Mouse (Mus musculus) lung, postnatal 0 days (tissue): ENCODE measurements at regions not wholly inside any gene's neighbourhood (a gene's known extent, or its start where the extent isn't known, plus 50 kb on each side); places are given as distances from the start of the nearest gene placed in this dataset.

ENCODE experiments used
- ATAC-seq: fragments of 200-750 bp; cut with Nextera tagmentation; 2 replicates; pipeline ENCODE4 v1.8.0; 2017; ENCODE audit warnings: moderate library complexity
- DNase-seq: peaks from one replicate; pipeline ENCODE4 v3.0.0-alpha.2; 2016; ENCODE audit warnings: low spot score
- H3K27ac ChIP-seq: fragments of 300-500 bp; sonication (generic); 2 replicates; pipeline ENCODE4 v1.5.1; 2014; ENCODE audit warnings: antibody characterized with exemption, mild to moderate bottlenecking, low read length, mixed read lengths
- H3K27me3 ChIP-seq: fragments of 300-500 bp; sonication (generic); replicated peaks from 2 replicates; pipeline ENCODE4 v1.6.1; 2014; ENCODE audit warnings: low read length, mixed read lengths; ENCODE audit not compliant: insufficient read depth
- H3K36me3 ChIP-seq: fragments of 300-500 bp; sonication (generic); 2 replicates; pipeline ENCODE4 v1.6.1; 2014; ENCODE audit warnings: low read length, mixed read lengths; ENCODE audit not compliant: insufficient read depth
- H3K4me1 ChIP-seq: fragments of 300-500 bp; sonication (generic); 2 replicates; pipeline ENCODE4 v1.6.1; 2014; ENCODE audit warnings: antibody characterized with exemption, low read depth, low read length, mixed read lengths; ENCODE audit not compliant: insufficient read depth
- H3K4me2 ChIP-seq: fragments of 300-500 bp; sonication (generic); replicated peaks from 2 replicates; pipeline ENCODE4 v1.6.1; 2014; ENCODE audit warnings: low read depth, mild to moderate bottlenecking, low read length, moderate library complexity, mixed read lengths
- H3K4me3 ChIP-seq: fragments of 300-500 bp; sonication (generic); 2 replicates; pipeline ENCODE4 v1.5.1; 2014; ENCODE audit warnings: low read depth, low read length
- H3K9ac ChIP-seq: fragments of 300-500 bp; sonication (generic); replicated peaks from 2 replicates; pipeline ENCODE4 v1.6.1; 2014; ENCODE audit warnings: low read depth, mild to moderate bottlenecking
- H3K9me3 ChIP-seq: fragments of 300-500 bp; sonication (generic); 2 replicates; pipeline ENCODE4 v1.6.1; 2016; ENCODE audit warnings: low read length, mixed read lengths
- CTCF ChIP-seq: IDR thresholded peaks from 2 replicates; pipeline ENCODE4 v1.5.1; 2016; ENCODE audit warnings: antibody characterized with exemption, mild to moderate bottlenecking
- EP300 ChIP-seq: IDR thresholded peaks from 2 replicates; pipeline ENCODE4 v1.6.1; 2016; ENCODE audit warnings: antibody characterized with exemption, mild to moderate bottlenecking, control low read depth
- WGBS: fragments of 180-500 bp; shearing (Covaris S2); extraction: QIAGEN DNeasy Blood & Tissue Kit; methylation state at CpG from one replicate; pipeline ENCODE4 v1.1.7; 2014; 5-methylcytosine and 5-hydroxymethylcytosine counted together

DNA sequence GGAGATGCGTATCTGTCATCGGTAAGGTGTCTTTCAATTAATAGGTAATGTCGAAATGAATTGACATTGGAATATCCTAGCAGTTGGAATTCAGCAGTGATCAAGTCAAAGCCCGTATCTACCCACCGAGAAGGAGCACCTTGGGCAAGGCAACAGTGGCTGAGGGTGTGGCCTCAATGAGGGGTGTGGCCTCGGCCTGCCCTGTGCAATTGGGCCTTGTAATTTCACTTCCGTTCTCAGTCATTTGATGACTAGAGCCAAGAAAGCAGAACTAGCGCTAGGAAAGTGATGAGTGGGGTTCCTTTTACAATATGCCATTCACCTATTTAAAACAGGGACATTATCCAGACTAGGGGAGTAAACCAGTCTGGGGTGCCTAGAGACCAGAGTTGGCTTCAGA, 77.6 kb downstream of the Elovl4 start:
- H3K9ac ChIP-seq: no peak overlapping the region
- H3K9me3 ChIP-seq: no peaks in the 10 kb centered on the region
- WGBS: 80% methylated on average over 8 of the region's 8 CpGs
- ATAC-seq (no peak), DNase-seq (no peak)
- no peaks in the 10 kb centered on the region for H3K36me3 ChIP-seq
- H3K27ac ChIP-seq: no peak overlapping the region
- H3K27me3 ChIP-seq: no peaks in the 10 kb centered on the region
- H3K4me3 ChIP-seq: no peak overlapping the region
- TF ChIP-seq EP300: no peak
- no peak for TF ChIP-seq CTCF
- H3K4me2 ChIP-seq: no peak overlapping the region
- no peaks in the 10 kb centered on the region for H3K4me1 ChIP-seq

DNA sequence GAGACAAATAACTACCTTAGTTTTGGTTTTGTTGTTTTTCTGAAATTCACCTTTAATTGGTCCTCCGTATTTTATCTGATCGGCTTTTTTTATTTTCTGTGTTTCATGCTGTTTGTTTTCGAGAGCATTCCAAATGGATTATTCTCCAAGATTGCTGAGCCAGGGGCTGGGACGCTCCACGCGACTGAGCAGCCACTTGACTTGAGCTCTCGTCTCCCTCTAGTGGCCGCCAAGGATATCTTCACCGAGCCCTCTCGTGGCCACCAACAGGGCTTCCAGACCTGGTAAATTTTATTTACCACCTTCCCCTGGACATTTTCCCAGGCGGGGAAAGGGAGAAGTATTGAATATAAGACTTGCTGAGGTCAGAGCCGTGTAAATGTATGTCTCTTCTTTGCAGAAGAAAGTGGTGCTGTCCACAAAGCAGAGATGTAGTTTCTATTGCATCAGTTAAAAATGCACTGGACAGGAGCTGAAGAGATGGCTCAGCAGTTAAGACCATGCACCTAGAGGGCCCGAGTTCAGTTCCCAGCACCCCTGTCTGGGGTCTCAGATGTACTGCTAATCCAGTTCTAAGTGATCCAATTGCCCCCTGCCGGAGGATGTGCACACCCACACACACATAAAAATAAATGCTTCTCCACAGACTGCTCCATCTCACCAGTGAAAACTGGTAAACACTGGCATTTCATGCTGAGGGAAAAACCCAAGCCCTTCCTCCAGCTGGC, 78.5 kb downstream of the Elovl4 start:
- Histone ChIP-seq H3K36me3 (no peaks in the 10 kb centered on the region), H3K9ac (no peak overlapping the region), H3K4me1 (no peaks in the 10 kb centered on the region), H3K4me2 (peak overlapping the region; percentile 48), H3K27me3 (no peaks in the 10 kb centered on the region), H3K9me3 (no peaks in the 10 kb centered on the region), H3K27ac (no peak overlapping the region), H3K4me3 (no peak overlapping the region; the same call in 1 of the 2 replicates)
- TF ChIP-seq EP300 (no peak), CTCF (peak; percentile 88)
- 11% methylated on average over 14 of the region's 14 CpGs for WGBS
- ATAC-seq (peak; percentile 75), DNase-seq (peak; percentile 84)

DNA sequence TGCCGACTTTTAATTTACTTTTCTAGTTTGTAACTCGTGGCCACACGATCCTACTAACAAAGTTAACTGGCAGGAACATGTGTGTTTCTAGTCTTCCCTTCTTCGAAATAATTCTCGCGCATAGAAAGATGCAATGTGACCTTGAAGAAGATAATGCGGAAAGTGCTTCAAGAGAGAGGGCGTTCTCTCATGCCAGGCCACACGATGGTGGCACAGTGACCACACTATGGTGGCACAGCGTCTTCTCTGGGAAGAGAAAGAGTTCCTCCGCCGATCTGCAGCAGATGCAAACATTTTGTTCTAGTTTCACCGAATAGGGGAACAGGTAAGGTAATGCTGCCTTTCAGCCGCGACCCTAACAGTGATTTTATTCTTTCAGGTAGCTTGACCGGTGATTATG, 79.1 kb downstream of the Elovl4 start:
- Histone ChIP-seq H3K4me3 (no peak overlapping the region; the same call in 1 of the 2 replicates), H3K9me3 (no peaks in the 10 kb centered on the region), H3K27me3 (no peaks in the 10 kb centered on the region), H3K27ac (no peak overlapping the region), H3K36me3 (no peaks in the 10 kb centered on the region), H3K4me2 (peak overlapping the region; percentile 48), H3K4me1 (no peaks in the 10 kb centered on the region), H3K9ac (no peak overlapping the region)
- no peak for ATAC-seq
- TF ChIP-seq CTCF (no peak), EP300 (no peak)
- no peak for DNase-seq
- 36% methylated on average over 16 of the region's 16 CpGs for WGBS

DNA sequence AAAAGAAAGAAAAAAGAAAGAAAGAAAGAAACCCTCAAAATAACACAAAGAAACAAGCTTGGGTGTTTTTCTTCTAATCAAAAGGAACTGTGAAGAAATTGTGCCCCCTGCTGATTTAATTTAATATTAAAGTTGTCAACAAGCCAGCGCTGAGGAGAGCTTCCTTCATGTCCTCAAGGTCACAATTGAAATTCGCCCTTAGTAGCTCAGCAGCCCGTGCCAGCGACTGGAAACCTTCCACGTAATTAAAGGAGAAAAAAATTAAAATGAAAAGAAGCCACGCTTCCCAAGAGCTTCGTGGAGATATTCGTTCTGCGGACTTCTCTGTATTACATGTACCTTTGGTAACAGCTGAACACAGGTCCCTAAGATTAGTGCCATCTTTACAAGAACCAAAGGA, 80.0 kb downstream of the Elovl4 start:
- TF ChIP-seq EP300 (no peak), CTCF (peak; percentile 37)
- H3K9ac ChIP-seq: no peak overlapping the region
- 41% methylated on average over 9 of the region's 9 CpGs for WGBS
- DNase-seq (peak; percentile 40), ATAC-seq (no peak)
- no peak overlapping the region for H3K4me3 ChIP-seq
- H3K9me3 ChIP-seq: no peaks in the 10 kb centered on the region
- H3K4me1 ChIP-seq: no peaks in the 10 kb centered on the region
- H3K27me3 ChIP-seq: no peaks in the 10 kb centered on the region
- H3K36me3 ChIP-seq: no peaks in the 10 kb centered on the region
- peak overlapping the region; percentile 3; the same call in 1 of the 2 replicates for H3K4me2 ChIP-seq
- H3K27ac ChIP-seq: no peak overlapping the region

DNA sequence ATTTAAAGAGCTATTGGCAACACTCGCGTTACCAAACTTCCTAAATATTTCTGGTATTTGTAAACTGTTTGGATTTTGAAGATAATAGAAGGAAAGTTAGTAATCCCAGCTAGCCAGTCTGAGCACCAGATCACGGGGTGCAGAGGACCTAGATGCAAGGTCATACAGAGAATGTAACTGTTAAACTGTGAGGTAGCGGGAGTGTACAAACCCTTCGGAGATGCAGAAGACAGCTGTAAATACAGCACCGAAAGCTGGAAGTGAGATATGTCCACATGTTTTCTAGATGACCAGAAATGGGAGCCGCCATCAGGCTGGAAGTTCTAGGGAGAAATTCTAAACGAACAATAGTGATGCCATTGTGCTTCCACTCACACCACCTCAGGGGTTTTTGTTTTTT, 80.5 kb downstream of the Elovl4 start:
- no peak overlapping the region for H3K9ac ChIP-seq
- no peak overlapping the region for H3K27ac ChIP-seq
- WGBS: 33% methylated on average over 8 of the region's 8 CpGs
- ATAC-seq: no peak
- H3K4me3 ChIP-seq: no peak overlapping the region
- no peaks in the 10 kb centered on the region for H3K36me3 ChIP-seq
- H3K9me3 ChIP-seq: no peaks in the 10 kb centered on the region
- TF ChIP-seq EP300: no peak
- TF ChIP-seq CTCF: no peak
- H3K27me3 ChIP-seq: no peaks in the 10 kb centered on the region
- no peaks in the 10 kb centered on the region for H3K4me1 ChIP-seq
- DNase-seq: no peak
- H3K4me2 ChIP-seq: 0 out of 2 replicates have a peak overlapping the region, but pooled peaks have one; percentile 3

DNA sequence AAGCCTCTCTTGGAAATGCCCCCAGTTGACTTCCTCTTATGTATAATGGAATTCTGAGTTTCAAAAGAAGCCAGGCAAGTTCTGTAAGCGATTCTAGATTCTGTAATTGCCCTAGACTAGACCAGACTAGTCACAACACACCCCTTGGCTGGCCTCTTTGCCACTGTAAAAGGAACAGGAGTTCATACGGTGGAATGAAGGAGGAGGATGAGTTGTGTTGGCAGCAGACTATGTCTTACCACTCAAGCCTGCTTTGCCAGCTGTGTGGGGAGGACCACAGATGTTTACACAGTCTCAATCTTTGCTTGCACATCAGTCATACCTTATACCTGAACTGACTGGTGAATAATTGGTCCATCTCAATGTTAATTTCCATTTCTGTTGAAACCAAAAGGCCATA, 85.1 kb downstream of the Elovl4 start:
- no peaks in the 10 kb centered on the region for H3K9me3 ChIP-seq
- no peak overlapping the region for H3K4me2 ChIP-seq
- no peak overlapping the region for H3K27ac ChIP-seq
- no peaks in the 10 kb centered on the region for H3K27me3 ChIP-seq
- DNase-seq: no peak
- WGBS: 46% methylated on average over 2 of the region's 2 CpGs
- TF ChIP-seq EP300 (no peak), CTCF (no peak)
- no peak overlapping the region for H3K9ac ChIP-seq
- ATAC-seq: no peak
- no peak overlapping the region for H3K4me3 ChIP-seq
- no peaks in the 10 kb centered on the region for H3K36me3 ChIP-seq
- no peaks in the 10 kb centered on the region for H3K4me1 ChIP-seq
